Mouse (Mus musculus): ENCODE measurements around the gene Gsta2.

DNA sequence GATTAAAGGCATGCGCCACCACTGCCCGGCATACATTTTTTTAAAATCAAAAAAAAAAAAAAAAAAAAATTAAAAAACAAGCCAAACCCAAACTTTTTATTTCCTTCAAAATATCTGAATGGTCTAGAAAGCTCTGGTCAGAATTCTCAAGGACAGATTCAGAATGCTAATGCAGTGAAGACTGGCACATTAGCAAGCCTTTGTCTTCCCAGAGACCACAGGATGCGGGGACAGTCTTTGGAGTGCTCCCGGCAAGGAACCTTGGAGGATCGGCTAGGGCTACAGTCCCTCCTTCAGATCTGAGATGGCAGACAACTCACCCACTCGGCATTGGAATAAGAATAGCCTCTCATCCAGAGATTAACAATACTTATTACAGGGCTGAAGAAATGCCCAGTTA, 9.1 kb upstream of the Gsta2 start:
- TF ChIP-seq CTCF (IDR thresholded peaks at IDR 0.05; ENCODE audit: extremely low read depth, insufficient read depth, insufficient read length, insufficient replicate concordance) = no peak
- TF ChIP-seq POLR2A (IDR thresholded peaks at IDR 0.05; ENCODE audit: low read depth, low read length) = no peak

Data from spleen, adult 2 months (tissue).